Mouse (Mus musculus) spleen, adult 2 months (tissue): ENCODE measurements around the gene Krtap5-4.
"Not testable (repeated sequence)": the region's sequence is repeated elsewhere in the genome, so short reads cannot be mapped to it uniquely, and the experiment has no call there.

Experiments
- CTCF ChIP-seq: fragments of 200-500 bp; IDR thresholded peaks from 2 replicates; pipeline ENCODE4 v1.5.1; 2011; ENCODE audit warnings: mild to moderate bottlenecking, inconsistent platforms; ENCODE audit not compliant: insufficient read depth, insufficient read length, insufficient replicate concordance; ENCODE audit errors: extremely low read depth
- POLR2A ChIP-seq: fragments of 200-500 bp; IDR thresholded peaks from 2 replicates; pipeline ENCODE4 v1.6.1; 2011; ENCODE audit warnings: low read depth, low read length, inconsistent platforms

DNA sequence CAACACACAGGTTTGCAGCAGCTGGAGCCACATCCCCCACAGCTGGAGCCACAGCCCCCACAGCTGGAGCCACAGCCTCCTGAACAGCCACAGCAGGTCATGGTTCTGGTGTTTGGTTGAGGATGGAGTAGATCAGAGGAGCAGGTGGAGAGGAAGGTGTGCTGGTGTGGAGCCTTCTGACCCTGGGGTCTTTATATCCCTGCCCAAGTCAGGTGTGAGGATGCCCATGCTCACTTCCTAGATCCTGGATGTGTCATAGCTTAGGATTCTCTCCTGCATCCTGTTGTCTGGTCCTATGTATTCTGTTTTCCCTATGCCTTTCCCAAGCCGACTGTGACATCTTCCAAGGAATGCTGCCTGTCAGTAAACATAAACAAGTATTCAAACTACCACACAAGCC lies 45.1 kb upstream of the Krtap5-4 start, which contains the start of gene Gm2431:
- not testable (repeated sequence) for TF ChIP-seq CTCF, POLR2A
